Mouse (Mus musculus) cerebellum, adult 18-20 months (tissue): ENCODE measurements around the gene Cep135.

Experiments
- DNase-seq, 2 experiments: peaks; one replicate each; pipeline ENCODE4 v3.0.0; 2021

Cep135 gene

GRCm38 (mm10) chr5:76588551-76589283, at the start of gene Cep135:
Gene Cep135, plus strand, starts transcription at chr5:76588698.
- peak; percentile 86 to 93 for DNase-seq

DNA sequence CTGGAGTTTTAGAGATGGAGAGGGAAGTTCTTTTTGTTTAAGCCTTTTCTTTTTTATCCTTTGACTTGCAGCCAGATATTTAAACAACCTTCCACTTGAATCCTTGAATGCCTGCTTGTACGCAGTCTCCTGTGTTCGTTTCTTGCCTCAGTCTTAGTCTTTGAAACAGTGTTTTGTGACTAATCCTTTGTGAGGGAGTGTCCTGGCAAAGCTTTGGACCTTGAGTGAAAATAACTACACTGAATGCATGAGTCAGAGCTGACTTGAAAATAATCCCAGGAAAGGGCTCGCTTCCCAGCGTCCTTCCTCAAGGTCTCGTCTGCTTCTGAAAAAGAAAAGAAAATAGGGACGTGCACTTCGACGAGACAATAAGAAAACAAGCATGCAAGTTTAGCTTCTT, 48.3 kb upstream of the Cep135 start:
- no peak for DNase-seq

DNA sequence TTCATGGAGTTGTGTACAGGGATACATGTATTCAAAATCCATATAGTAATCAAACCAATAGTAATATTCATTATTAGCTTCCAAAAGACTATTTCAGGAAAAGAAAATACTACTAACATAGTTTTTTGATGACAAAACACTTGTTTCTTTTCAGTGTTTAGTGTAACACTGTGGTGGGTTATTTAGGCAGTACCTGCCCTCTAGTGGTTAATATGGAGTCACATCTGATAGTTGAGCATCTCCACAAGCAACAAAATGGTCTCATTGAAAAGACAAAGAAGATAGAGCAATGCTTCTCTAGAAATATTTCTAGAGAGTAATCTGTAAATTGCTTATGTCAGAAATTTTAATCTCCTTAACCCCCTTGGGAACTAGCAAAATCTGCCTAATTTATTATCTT, 47.7 kb upstream of the Cep135 start:
- DNase-seq: no peak

- no peak for DNase-seq
These were observed 45.3 kb upstream of the Cep135 start for GRCm38 (mm10) chr5:76543200-76543599.

GRCm38 (mm10) chr5:76550426-76550825, 38.1 kb upstream of the Cep135 start:
- no peak for DNase-seq

DNA sequence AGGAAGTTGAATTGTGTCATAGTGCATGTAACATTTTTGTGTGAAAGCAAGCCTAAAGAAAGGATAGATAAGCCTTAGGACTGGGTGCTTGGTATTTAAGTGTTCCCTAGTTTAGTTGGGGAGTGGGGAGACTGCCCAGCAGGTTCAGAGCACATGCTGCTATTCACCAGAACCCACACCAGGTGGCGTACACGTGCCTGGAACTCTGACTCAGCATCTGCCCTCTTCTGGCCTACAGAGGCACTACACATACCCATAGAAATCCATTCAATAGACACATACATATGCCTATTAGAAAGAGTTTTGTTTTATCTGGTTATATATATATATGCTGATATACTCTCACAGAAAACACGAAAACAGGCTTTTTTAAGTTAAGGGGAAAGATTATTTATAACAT, 23.2 kb upstream of the Cep135 start:
- peak; percentile 12 to 14 for DNase-seq

GRCm38 (mm10) chr5:76574251-76574650, 14.2 kb upstream of the Cep135 start:
- DNase-seq: no peak

- DNase-seq: no peak
These were observed 11.5 kb upstream of the Cep135 start for GRCm38 (mm10) chr5:76577026-76577425.

- no peak for DNase-seq
These were observed 3.1 kb upstream of the Cep135 start for GRCm38 (mm10) chr5:76585378-76585777.

DNA sequence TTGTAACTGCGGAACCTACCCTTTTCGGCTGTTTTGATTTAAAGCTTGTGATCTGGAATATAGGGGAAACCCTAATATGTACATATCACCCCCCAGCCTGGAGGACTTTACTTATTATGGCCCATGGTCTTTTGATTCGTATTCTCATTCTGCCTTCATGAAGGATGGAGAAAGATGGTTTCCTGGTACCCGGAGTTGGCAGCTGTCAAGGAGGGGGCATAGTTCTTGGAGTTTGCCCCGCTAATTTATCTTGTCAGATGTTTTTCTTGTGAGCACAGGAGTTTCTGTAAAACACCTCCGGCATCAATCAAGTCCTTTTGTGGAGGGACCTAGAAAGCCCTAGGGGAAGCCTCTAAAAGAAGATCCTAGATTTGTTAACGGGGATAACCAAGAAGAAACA, 813 bp downstream of the Cep135 start:
- DNase-seq: no peak

GRCm38 (mm10) chr5:76590009-76590408, 1.5 kb downstream of the Cep135 start:
- no peak for DNase-seq

GRCm38 (mm10) chr5:76591885-76592284, 3.4 kb downstream of the Cep135 start:
- DNase-seq: no peak

DNA sequence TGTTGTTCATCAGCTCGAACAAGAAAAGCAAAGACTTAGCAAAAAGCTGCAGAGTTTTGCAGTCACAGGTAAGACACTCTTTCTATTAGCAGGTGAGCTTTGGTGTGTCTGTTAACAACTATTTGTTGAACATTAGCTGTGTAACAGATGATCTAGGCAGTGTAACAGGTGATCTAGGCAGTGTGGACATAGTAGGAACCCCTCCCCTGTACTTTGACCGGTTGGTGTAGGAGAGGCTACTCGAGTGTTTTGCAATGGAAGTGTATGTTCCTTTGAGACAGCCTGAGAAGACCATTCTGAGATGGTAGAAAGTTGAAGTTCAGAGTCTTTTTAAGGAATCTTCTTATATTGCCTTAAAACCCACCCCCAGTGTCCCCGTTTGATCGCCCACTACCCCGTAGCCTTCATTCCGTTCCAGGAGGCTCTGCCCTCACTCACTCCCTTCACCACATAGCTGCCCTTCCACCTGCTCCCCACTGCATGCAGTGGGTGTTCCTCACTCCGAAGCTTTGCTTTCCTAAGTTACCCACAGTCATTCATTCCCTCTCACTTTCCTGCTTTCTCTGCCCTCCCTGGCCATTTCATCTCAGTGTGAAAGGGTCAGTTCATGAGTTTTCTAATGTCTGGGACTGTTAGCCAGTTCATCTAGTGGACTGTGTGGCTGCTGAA, 21.3 kb downstream of the Cep135 start:
- DNase-seq: no peak

DNA sequence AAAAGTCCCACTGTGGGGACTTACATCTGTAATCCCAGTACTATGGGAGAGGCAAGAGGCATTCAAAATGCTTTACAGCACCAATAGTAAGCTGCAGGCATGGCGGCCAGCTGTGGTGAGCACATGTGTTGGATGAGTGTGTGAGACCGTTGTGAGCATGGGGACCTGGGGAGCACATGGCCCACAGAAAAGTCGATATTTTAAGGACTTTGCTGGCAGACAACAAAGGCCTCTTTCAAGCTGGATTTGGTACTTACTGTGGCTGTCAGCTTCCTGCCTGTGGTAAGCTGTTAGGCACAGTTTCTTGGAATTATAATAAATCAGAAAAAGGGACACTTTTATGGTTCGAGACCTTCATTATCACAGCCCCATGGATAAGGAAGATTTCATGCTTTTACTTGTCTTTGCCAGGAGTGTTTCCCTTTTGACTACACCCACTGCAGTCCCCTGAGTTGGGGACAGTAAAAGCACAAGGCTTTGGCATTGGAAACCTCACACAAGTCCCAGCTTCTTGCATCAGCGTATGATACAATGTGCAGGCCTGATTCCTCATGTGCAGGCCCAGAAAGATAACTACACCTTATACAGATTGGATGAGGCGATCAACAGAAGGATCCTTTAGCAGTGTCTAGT, 24.5 kb downstream of the Cep135 start:
- no peak for DNase-seq

DNA sequence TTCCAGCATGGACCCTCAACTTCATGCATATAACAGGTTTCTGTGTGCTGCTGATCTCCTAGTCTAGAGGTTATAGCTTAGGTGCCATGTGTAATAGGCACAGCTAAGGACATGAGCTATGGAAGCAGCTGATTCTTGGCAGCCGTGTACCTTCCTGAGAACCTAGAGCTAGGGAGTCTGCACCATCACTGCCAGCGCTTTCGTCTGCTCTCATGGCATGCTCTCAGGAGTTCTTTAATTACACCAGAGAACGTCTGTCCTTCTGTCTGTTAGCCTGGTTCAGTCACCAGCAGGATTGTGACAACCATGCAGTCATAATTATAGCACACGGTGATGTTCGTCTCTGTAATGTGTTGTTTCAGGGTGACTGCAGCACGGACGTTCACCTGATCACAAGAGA, 26.8 kb downstream of the Cep135 start:
- no peak for DNase-seq

GRCm38 (mm10) chr5:76616196-76616747, 27.8 kb downstream of the Cep135 start:
- no peak for DNase-seq

DNA sequence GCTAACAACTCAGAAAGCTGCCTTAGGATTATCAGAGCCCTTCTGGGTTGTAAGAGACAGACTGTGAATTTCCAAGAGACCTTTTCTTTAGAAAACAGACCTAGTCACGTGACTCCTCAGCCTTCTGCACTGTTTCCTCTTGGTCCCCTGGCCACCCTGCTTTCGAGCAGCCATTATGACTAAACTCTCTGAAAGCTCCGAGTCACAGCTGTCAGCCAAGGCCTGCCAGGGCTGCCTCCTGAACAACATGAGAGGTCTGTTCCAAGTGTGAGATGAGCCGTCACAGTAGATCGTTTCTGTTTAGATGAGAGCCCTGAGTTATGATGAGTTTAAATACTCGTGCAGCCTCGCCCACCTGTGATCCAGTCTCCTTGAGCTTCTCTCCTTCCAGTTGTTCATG, 30.3 kb downstream of the Cep135 start:
- no peak for DNase-seq

- DNase-seq: no peak
These were observed 35.3 kb downstream of the Cep135 start for GRCm38 (mm10) chr5:76623759-76624158.

GRCm38 (mm10) chr5:76627770-76628169, 39.3 kb downstream of the Cep135 start:
- DNase-seq: no peak

DNA sequence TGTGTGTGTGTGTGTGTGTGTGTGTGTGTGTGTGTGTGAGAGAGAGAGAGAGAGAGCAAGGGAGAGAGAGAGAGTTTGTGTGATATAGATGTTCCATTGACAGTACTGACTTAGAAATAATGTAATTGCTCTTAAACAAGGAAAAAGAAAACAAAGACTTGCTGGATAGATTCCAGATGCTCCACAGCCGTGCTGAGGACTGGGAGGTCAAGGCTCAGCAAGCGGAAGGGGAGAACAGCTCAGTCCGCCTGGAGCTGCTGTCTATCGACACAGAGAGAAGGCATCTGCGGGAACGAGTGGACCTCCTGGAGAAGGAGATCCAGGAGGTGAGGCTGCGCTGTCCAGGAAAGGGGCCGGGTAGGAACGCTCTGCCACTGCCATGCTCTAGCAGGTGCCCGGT, 45.5 kb downstream of the Cep135 start:
- DNase-seq: no peak

GRCm38 (mm10) chr5:76635592-76635991, 47.1 kb downstream of the Cep135 start:
- no peak for DNase-seq

DNA sequence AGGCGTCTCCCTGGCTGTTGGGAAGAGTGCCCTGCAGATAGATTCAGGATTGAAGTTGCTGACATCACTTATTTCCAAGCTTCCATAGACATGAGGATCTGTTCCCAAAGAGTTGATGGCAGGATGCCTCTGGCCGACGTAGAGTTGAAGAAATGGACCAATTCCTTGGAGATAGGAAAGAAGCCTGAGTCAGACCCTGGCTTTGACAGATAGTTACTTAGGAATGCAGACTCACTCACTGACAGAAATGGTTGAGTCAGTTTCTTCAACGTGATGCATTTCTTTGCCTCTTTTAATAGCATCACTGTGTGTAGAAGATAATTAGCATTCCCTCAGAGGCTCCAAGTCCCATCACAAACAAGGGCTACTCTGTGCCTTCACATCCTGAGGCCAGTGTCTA, 53.6 kb downstream of the Cep135 start:
- DNase-seq: no peak

- no peak for DNase-seq
These were observed 55.7 kb downstream of the Cep135 start for GRCm38 (mm10) chr5:76644234-76644633.
